Mouse (Mus musculus) erythroblast, embryonic 14.5 days (primary cell): ENCODE data around the gene Slc43a2.

ENCODE experiments used
- GATA1 ChIP-seq: IDR thresholded peaks from 2 replicates; pipeline ENCODE4 v1.6.1; 2012; ENCODE audit warnings: low read length, inconsistent platforms, mixed read lengths
- TAL1 ChIP-seq: IDR thresholded peaks from 3 replicates; pipeline ENCODE4 v1.6.1; 2012; ENCODE audit warnings: low read length, inconsistent platforms, mixed read lengths

DNA sequence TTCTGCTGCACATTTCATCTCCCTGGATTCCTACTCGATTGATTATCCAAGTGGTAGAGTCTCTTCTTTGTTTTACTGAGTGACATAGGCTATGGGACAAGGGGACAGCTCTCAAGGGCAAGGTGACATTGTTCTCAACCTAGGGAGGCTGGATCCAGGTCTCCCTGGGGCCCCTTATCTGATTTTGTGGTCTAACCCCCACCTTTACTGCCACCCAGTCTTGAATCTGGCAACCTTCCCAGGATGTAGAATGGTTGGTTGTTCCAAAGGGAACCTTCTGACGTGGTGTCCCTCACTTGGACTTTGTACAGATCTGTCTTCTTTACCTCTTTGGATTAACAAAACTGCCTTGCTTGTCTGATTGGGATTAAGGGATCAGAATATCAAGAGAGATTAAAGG lies 63.9 kb downstream of the Slc43a2 start:
- TF ChIP-seq TAL1, result no peak
- TF ChIP-seq GATA1, result no peak
